ENCODE assay signal across 27 mouse cellular contexts in genomic region chr13:76527751-76528150, GRCm38 (mm10).
"Had no signal": no experiment of that assay in that cellular context is flagged by ENCODE, and none has a peak within 500 bp of the region (broad histone marks: within the 10 kb centered on the region; RNA-seq: fewer than 3 reads in every experiment).

No protein-coding gene starts in this region.

- H3K4me2 ChIP-seq: heart, embryonic 12.5 days; hindbrain, embryonic 12.5 days; hindbrain, embryonic 14.5 days; intestine, embryonic 15.5 days; limb, embryonic 13.5 days; limb, embryonic 15.5 days; liver, embryonic 12.5 days had no signal

- DNase-seq: gastrocnemius, adult 2 months; gastrocnemius, postnatal 10 days; gastrocnemius, postnatal 25 days; heart, adult 18-20 months; heart, postnatal 10 days; heart, postnatal 4 days; kidney, adult 18-20 months; kidney, adult 8-10 months; kidney, postnatal 10 days; kidney, postnatal 25 days; kidney, postnatal 4 days; left cerebral cortex, postnatal 4 days had no signal

- H3K27ac ChIP-seq: gastrocnemius, adult 2 months; heart, embryonic 10.5 days; hindbrain, embryonic 10.5 days; hindbrain, embryonic 12.5 days; hindbrain, embryonic 14.5 days; intestine, embryonic 15.5 days; layer of hippocampus, adult 2 months; left cerebral cortex, adult 2 months; limb, embryonic 13.5 days; limb, embryonic 15.5 days; liver, embryonic 12.5 days; liver, embryonic 14.5 days had no signal

- H3K27me3 ChIP-seq: heart, embryonic 12.5 days; hindbrain, embryonic 12.5 days; intestine, embryonic 15.5 days; limb, embryonic 13.5 days; limb, embryonic 15.5 days; liver, embryonic 12.5 days had no signal

- H3K4me3 ChIP-seq: gastrocnemius, adult 2 months; heart, embryonic 10.5 days; heart, embryonic 12.5 days; hindbrain, embryonic 10.5 days; hindbrain, embryonic 12.5 days; intestine, embryonic 15.5 days; layer of hippocampus, adult 2 months; left cerebral cortex, adult 2 months; limb, embryonic 13.5 days; limb, embryonic 15.5 days; liver, embryonic 12.5 days had no signal

- H3K4me1 ChIP-seq: heart, embryonic 10.5 days; heart, embryonic 12.5 days; hindbrain, embryonic 10.5 days; hindbrain, embryonic 12.5 days; intestine, embryonic 15.5 days; limb, embryonic 13.5 days; limb, embryonic 15.5 days; liver, embryonic 12.5 days had no signal

- H3K9ac ChIP-seq: heart, embryonic 12.5 days; hindbrain, embryonic 12.5 days; hindbrain, embryonic 14.5 days; intestine, embryonic 15.5 days; limb, embryonic 13.5 days; limb, embryonic 15.5 days; liver, embryonic 12.5 days; liver, embryonic 14.5 days had no signal

- H3K36me3 ChIP-seq: heart, embryonic 10.5 days; heart, embryonic 12.5 days; hindbrain, embryonic 10.5 days; hindbrain, embryonic 12.5 days; intestine, embryonic 15.5 days; limb, embryonic 13.5 days; limb, embryonic 15.5 days; liver, embryonic 12.5 days had no signal

- ATAC-seq: hindbrain, embryonic 16.5 days; inflammation-experienced regulatory T-cells, adult 6 months; intestine, embryonic 15.5 days; intestine, postnatal 0 days; liver, embryonic 12.5 days had no signal

- H3K9me3 ChIP-seq: heart, embryonic 10.5 days; hindbrain, embryonic 10.5 days; hindbrain, embryonic 12.5 days; intestine, embryonic 15.5 days; limb, embryonic 13.5 days; limb, embryonic 15.5 days; liver, embryonic 12.5 days had no signal
